Mouse (Mus musculus) C2C12 (cell line): ENCODE results near the gene Cfap43.

Experiments
- CEBPB ChIP-seq: IDR thresholded peaks from one replicate; pipeline ENCODE4 v1.6.1; 2011; ENCODE audit warnings: low read depth, mild to moderate bottlenecking, control low read depth, moderate library complexity
- CTCF ChIP-seq: IDR thresholded peaks from one replicate; pipeline ENCODE4 v1.5.1; 2011; ENCODE audit not compliant: control insufficient read depth, insufficient read depth, insufficient read length
- MAX ChIP-seq: IDR thresholded peaks from one replicate; pipeline ENCODE4 v1.6.1; 2011; ENCODE audit warnings: mild to moderate bottlenecking, control low read depth

GRCm38 (mm10) chr19:47777847-47778246 lies 141.2 kb downstream of the Cfap43 start:
- TF ChIP-seq MAX (no peak), CTCF (no peak), CEBPB (no peak)
